Mouse (Mus musculus) liver, embryonic 15.5 days (tissue): Measurements from ENCODE around the gene Nae1. TPM values are rescaled to one million over a fixed set of nuclear protein-coding genes. Genes with fewer than 3 reads are reported as not detected.

ENCODE experiments used
- ATAC-seq: fragments of 200-750 bp; cut with Nextera tagmentation; 2 replicates; pipeline ENCODE4 v1.8.0; 2017; ENCODE audit warnings: moderate number of reproducible peaks, mild to moderate bottlenecking, moderate library complexity; ENCODE audit not compliant: insufficient read depth
- H3K27ac ChIP-seq: fragments of 300-500 bp; sonication (generic); replicated peaks from 2 replicates; pipeline ENCODE4 v1.5.1; 2015; ENCODE audit warnings: mild to moderate bottlenecking, inconsistent platforms
- H3K27me3 ChIP-seq: fragments of 300-500 bp; sonication (generic); 2 replicates; pipeline ENCODE4 v1.6.1; 2015; ENCODE audit warnings: mild to moderate bottlenecking, inconsistent platforms
- H3K36me3 ChIP-seq: fragments of 300-500 bp; sonication (generic); replicated peaks from 2 replicates; pipeline ENCODE4 v1.6.1; 2015; ENCODE audit warnings: moderate library complexity, mild to moderate bottlenecking, inconsistent platforms
- H3K4me1 ChIP-seq: fragments of 300-500 bp; sonication (generic); replicated peaks from 2 replicates; pipeline ENCODE4 v1.6.1; 2015; ENCODE audit warnings: inconsistent platforms
- H3K4me2 ChIP-seq: fragments of 300-500 bp; sonication (generic); 2 replicates; pipeline ENCODE4 v1.6.1; 2015; ENCODE audit warnings: moderate library complexity, mild to moderate bottlenecking, inconsistent platforms
- H3K4me3 ChIP-seq: fragments of 300-500 bp; sonication (generic); replicated peaks from 2 replicates; pipeline ENCODE4 v1.5.1; 2015; ENCODE audit warnings: mild to moderate bottlenecking, inconsistent platforms
- H3K9ac ChIP-seq: fragments of 300-500 bp; sonication (generic); 2 replicates; pipeline ENCODE4 v1.6.1; 2015; ENCODE audit warnings: moderate library complexity, mild to moderate bottlenecking, inconsistent platforms
- H3K9me3 ChIP-seq: fragments of 300-500 bp; sonication (generic); replicated peaks from 2 replicates; pipeline ENCODE4 v1.6.1; 2016; ENCODE audit warnings: inconsistent platforms
- WGBS: fragments of 180-500 bp; shearing (Covaris S2); methylation state at CpG from one replicate; pipeline ENCODE4 v1.1.7; 2015; ENCODE audit warnings: mixed read lengths; ENCODE audit not compliant: insufficient replicate concordance; 5-methylcytosine and 5-hydroxymethylcytosine counted together
- polyA plus RNA-seq: library from polyadenylated mRNA; unstranded; fragments of >200 nt; fragmentation: Nextera tagmentation; extraction: Ambion mirVana; gene quantifications from 2 replicates; pipeline ENCODE4 v1.2.1, GENCODE M21; 2015

Nae1 gene
- polyA plus RNA-seq, 1 experiment from 2014 or later = 28.7 TPM

DNA sequence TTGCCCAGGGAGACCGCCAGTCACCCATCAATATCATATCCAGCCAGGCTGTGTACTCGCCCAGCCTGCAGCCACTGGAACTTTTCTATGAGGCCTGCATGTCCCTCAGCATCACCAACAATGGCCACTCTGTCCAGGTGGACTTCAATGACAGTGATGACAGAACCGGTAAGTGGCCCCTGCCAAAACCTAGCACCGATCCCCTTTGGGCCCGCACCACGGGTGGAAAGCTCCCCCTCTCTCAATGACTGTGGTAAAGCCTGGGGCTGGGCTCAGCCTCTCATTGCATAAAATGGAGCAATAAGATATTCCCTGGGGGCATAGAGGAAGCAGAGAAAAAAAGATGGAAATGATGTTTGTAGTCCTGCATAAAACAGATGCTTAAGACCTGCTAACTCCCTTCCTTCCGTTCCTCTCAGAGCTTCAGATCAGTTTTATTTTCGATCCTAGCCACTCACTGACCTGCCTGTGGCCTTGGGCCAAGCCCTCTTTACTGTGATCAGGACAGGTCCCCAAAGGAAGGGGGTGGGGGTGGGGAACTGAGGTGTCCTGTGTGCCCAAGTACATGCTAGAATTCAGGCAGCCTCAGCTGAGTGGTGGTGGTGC lies 9.1 kb upstream of the Nae1 start:
- no peak overlapping the region for H3K9ac ChIP-seq
- no peak for ATAC-seq
- no peak overlapping the region for H3K4me2 ChIP-seq
- WGBS = 66% methylated on average over 8 of the region's 8 CpGs
- peaks cover 65% of the 10 kb centered on the region for H3K27me3 ChIP-seq
- H3K4me1 ChIP-seq = peaks cover 15% of the 10 kb centered on the region
- no peak overlapping the region for H3K4me3 ChIP-seq
- H3K27ac ChIP-seq = no peak overlapping the region
- H3K9me3 ChIP-seq = no peaks in the 10 kb centered on the region
- no peaks in the 10 kb centered on the region for H3K36me3 ChIP-seq

DNA sequence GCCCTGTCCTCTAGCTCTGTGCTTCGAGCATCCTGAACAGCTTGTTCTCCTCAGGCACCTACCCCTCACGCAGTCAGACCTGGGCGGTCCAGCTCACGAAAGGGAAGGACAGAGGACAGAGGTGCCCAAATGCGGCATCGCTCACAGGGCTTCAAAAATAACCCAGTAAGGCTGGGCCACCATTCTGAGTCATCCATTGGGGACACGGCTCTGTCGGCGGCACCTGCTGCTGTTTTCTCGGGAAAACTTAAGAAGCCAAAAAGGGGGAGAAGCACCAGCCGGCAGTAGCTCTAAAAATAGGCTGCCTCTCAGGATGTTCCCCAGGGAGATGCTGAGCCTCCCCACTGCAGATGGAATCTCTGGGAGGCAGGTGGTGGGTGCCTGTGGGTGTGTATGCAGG lies 7.7 kb upstream of the Nae1 start:
- peak overlapping the region; percentile 71 for H3K4me2 ChIP-seq
- H3K4me3 ChIP-seq = no peak overlapping the region
- H3K4me1 ChIP-seq = peaks cover 15% of the 10 kb centered on the region
- peaks cover 79% of the 10 kb centered on the region for H3K27me3 ChIP-seq
- H3K9me3 ChIP-seq = no peaks in the 10 kb centered on the region
- H3K9ac ChIP-seq = no peak overlapping the region
- no peak for ATAC-seq
- no peak overlapping the region for H3K27ac ChIP-seq
- no peaks in the 10 kb centered on the region for H3K36me3 ChIP-seq
- whole genome bisulfite sequencing = 17% methylated on average over 11 of the region's 11 CpGs

DNA sequence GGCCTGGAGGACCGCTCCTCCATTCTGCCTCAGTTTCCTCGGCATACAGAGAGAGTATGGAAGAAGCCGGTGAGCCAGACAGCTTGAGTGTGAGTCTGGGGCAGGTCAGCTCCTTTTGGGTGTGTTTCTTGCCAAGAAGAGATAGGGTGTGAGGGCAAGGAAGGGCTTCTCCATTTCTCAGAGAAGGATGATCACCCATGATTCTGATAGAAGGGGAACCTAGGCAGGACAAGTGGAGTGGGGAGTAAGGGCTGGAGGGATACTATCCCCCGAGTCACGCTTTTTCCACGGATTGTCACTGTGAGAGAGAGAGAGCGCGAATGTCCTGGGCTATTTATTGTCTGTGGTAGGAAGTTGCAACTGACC lies 7.1 kb upstream of the Nae1 start:
- WGBS = 11% methylated on average over 8 of the region's 8 CpGs
- peak overlapping the region; percentile 51 for H3K4me3 ChIP-seq
- peaks cover 79% of the 10 kb centered on the region for H3K27me3 ChIP-seq
- peaks cover 15% of the 10 kb centered on the region for H3K4me1 ChIP-seq
- H3K9ac ChIP-seq = no peak overlapping the region
- H3K9me3 ChIP-seq = no peaks in the 10 kb centered on the region
- H3K4me2 ChIP-seq = peak overlapping the region; percentile 71
- H3K27ac ChIP-seq = no peak overlapping the region
- no peaks in the 10 kb centered on the region for H3K36me3 ChIP-seq
- no peak for ATAC-seq

DNA sequence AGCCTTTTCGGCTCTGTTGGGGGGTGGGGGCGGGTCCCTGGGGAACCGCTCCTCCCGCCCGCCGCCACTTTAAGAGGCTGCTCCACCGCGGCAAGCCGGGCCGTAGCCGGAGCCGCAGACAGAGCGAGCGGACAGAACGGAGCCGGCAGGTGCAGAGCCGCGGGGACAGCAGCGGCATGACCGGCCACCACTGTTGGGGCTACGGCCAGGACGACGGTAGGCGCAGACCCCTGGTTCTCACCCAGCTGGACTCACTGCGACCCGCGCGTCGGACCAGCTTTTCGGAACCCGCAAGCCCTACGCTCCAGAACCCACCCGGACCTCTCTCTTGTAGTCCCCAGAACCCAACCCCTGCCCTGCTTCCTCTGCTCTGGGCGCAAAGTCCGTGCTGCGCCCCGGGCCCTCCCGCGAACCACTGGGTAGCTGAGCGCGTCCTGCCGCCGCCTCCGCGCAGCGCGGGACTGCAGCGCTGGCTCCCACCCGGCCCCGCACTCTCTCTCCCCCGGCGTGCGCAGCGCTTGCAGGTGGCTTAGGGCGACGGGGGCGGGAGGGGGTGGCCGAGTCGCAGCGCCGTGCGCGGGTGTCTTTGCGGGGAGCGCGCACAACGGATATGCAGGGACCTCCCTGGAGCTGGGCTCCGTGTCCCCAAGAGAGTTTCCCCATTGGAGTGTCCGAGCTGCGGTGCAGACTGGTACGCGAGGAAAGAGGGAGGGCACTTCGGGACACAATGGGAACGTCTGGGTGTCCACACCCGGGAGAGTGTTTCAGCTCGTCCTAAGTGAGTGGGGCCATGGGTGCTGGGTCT lies 6.5 kb upstream of the Nae1 start:
- Histone ChIP-seq H3K4me1 (peaks cover 20% of the 10 kb centered on the region), H3K27me3 (peaks cover 79% of the 10 kb centered on the region), H3K27ac (no peak overlapping the region), H3K9ac (no peak overlapping the region), H3K9me3 (no peaks in the 10 kb centered on the region), H3K4me2 (peak overlapping the region; percentile 71), H3K4me3 (peak overlapping the region; percentile 51), H3K36me3 (no peaks in the 10 kb centered on the region)
- WGBS = 1% methylated on average over 76 of the region's 76 CpGs
- ATAC-seq = peak; percentile 30; the same call in 1 of the 2 replicates

DNA sequence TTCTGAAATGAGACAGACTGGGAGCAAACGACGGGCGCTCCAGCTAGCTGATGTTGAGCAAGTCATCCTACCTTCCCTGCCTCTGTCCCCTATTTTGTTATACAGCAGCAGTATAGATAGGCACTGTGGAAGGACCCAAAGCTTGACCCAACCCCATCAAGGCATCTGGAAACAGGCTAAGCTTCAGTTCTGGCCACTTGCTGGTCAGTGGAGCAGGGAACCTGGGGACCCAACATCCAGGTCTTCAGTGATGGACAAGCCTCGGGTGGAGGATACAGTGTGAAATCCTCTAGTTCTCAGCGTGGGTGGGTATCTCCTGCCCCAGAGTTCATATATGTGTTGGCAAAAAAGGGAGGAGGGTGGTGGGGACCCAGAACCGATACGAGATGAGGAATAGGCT lies 5.8 kb upstream of the Nae1 start:
- H3K27ac ChIP-seq = no peak overlapping the region
- no peaks in the 10 kb centered on the region for H3K36me3 ChIP-seq
- H3K4me1 ChIP-seq = peaks cover 26% of the 10 kb centered on the region
- H3K27me3 ChIP-seq = peaks cover 77% of the 10 kb centered on the region
- no peak overlapping the region for H3K9ac ChIP-seq
- 29% methylated on average over 7 of the region's 7 CpGs for WGBS
- peak overlapping the region; percentile 71 for H3K4me2 ChIP-seq
- no peaks in the 10 kb centered on the region for H3K9me3 ChIP-seq
- H3K4me3 ChIP-seq = peak overlapping the region; percentile 51; the same call in 1 of the 2 replicates
- ATAC-seq = no peak

DNA sequence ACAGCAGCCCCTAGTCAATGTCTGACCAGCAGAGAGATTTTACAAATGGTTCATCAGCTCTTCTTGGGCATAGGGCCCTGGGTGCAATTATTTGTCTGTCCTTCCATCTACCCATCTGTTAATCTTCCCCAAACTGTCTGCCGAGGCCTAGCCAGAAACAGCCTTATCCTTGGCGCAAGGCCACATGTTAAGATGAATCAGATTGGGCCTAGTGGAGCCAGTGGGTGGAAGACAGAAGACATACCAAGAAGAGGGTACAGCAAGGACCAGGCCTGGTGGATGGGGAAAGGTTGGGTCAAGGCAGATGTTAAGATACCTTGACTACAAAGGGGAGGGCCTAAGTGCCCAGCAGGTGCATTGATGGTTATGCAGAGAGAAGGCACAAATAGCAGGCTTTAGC lies 5.1 kb upstream of the Nae1 start:
- no peak for ATAC-seq
- H3K4me2 ChIP-seq = no peak overlapping the region
- no peak overlapping the region for H3K4me3 ChIP-seq
- H3K4me1 ChIP-seq = peaks cover 33% of the 10 kb centered on the region
- no peaks in the 10 kb centered on the region for H3K36me3 ChIP-seq
- H3K9ac ChIP-seq = no peak overlapping the region
- H3K27ac ChIP-seq = no peak overlapping the region
- no peaks in the 10 kb centered on the region for H3K9me3 ChIP-seq
- peaks cover 74% of the 10 kb centered on the region for H3K27me3 ChIP-seq
- 49% methylated on average over 2 of the region's 2 CpGs for WGBS

DNA sequence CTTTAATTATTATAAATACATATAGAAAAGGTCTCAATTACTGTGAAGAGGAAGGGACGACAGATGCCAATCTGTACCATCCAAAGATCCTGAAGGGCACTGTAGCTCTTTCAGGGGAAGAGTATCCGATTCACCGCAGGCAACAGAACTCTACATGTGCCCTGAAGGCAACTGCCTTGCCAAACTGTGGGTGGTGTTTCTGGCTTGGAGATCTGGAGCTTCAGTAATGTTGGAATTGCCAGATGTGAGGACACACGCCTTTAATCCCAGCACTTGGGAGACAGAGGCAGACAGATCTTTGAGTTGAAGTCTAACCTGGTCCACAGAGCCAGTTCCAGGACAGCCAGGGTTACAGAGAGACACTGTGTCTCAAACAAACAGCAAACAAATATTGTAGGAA lies 4.5 kb upstream of the Nae1 start:
- Histone ChIP-seq H3K27ac (no peak overlapping the region), H3K4me1 (peaks cover 33% of the 10 kb centered on the region), H3K4me3 (no peak overlapping the region), H3K36me3 (no peaks in the 10 kb centered on the region), H3K9me3 (no peaks in the 10 kb centered on the region), H3K9ac (no peak overlapping the region), H3K4me2 (no peak overlapping the region), H3K27me3 (peaks cover 67% of the 10 kb centered on the region)
- ATAC-seq = no peak
- 57% methylated on average over 4 of the region's 4 CpGs for WGBS

GRCm38 (mm10) chr8:104536028-104536427 lies 1.6 kb upstream of the Nae1 start:
- no peak overlapping the region for H3K9ac ChIP-seq
- H3K4me2 ChIP-seq = peak overlapping the region; percentile 95
- ATAC-seq = no peak
- H3K4me3 ChIP-seq = peak overlapping the region; percentile 93
- peaks cover 42% of the 10 kb centered on the region for H3K4me1 ChIP-seq
- H3K9me3 ChIP-seq = no peaks in the 10 kb centered on the region
- H3K36me3 ChIP-seq = no peaks in the 10 kb centered on the region
- peaks cover 39% of the 10 kb centered on the region for H3K27me3 ChIP-seq
- H3K27ac ChIP-seq = no peak overlapping the region
- WGBS = 63% methylated on average over 4 of the region's 4 CpGs

DNA sequence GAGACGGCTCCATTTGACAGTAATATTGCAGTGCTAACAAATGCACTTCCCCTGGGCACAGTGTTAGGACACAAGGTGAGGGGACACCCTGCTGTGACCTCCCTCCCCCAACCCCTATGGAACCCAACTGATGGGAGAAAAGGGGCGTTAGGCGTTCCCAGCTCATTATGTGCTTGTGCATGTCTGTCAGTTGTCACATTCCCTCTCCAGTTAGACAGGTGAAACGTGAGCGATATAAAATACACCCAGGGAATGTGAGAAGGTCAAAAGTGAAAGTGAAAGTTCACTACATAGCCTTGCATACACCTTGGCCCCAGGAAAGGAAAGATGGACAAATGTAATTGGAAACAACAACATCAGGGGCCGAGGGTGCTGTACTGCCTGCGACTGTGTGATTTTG lies 941 bp upstream of the Nae1 start:
- ATAC-seq = no peak
- 13% methylated on average over 7 of the region's 7 CpGs for WGBS

DNA sequence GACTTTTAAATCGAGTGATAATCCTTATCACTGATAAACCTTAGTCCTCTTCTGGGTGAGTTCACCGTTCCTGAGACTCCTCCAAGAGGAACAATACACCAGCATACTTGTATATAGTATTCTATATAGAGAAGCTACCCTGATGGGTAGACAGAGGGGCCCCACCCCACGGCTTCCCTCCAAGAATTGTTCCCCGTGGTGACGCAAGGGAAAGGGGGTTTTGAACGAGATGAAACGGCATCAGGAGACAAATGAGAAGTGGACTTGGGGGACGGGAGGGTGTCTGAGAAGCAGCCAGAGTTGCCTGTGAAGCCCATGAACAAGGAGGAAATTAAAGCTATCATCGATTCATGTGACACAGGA lies 323 bp upstream of the Nae1 start:
- peaks cover 26% of the 10 kb centered on the region for H3K27me3 ChIP-seq
- no peaks in the 10 kb centered on the region for H3K9me3 ChIP-seq
- ATAC-seq = peak; percentile 62
- WGBS = 2% methylated on average over 9 of the region's 9 CpGs
- H3K4me3 ChIP-seq = peak overlapping the region; percentile 93
- H3K4me1 ChIP-seq = peaks cover 34% of the 10 kb centered on the region
- peak overlapping the region; percentile 88 for H3K9ac ChIP-seq
- peaks cover 5% of the 10 kb centered on the region for H3K36me3 ChIP-seq
- H3K4me2 ChIP-seq = peak overlapping the region; percentile 95
- 0 out of 2 replicates have a peak overlapping the region, but pooled peaks have one; percentile 14 for H3K27ac ChIP-seq

More for the DNA sequence above, 941 bp upstream of the Nae1 start:
- H3K9ac ChIP-seq = peak overlapping the region; percentile 88
- peaks cover 36% of the 10 kb centered on the region for H3K4me1 ChIP-seq
- no peaks in the 10 kb centered on the region for H3K9me3 ChIP-seq
- no peak overlapping the region for H3K27ac ChIP-seq
- H3K36me3 ChIP-seq = no peaks in the 10 kb centered on the region
- H3K4me2 ChIP-seq = peak overlapping the region; percentile 95
- peak overlapping the region; percentile 93 for H3K4me3 ChIP-seq
- peaks cover 32% of the 10 kb centered on the region for H3K27me3 ChIP-seq

GRCm38 (mm10) chr8:104533551-104533950 lies 886 bp downstream of the Nae1 start:
- 35% methylated on average over 7 of the region's 7 CpGs for whole genome bisulfite sequencing
- H3K27ac ChIP-seq = 0 out of 2 replicates have a peak overlapping the region, but pooled peaks have one; percentile 81
- H3K9me3 ChIP-seq = no peaks in the 10 kb centered on the region
- peaks cover 34% of the 10 kb centered on the region for H3K4me1 ChIP-seq
- H3K36me3 ChIP-seq = peaks cover 13% of the 10 kb centered on the region
- H3K9ac ChIP-seq = peak overlapping the region; percentile 88
- ATAC-seq = no peak
- H3K4me2 ChIP-seq = peak overlapping the region; percentile 95
- H3K4me3 ChIP-seq = peak overlapping the region; percentile 93
- H3K27me3 ChIP-seq = peaks cover 14% of the 10 kb centered on the region
